Mouse (Mus musculus): Measurements from ENCODE around the gene Etv6.

The Etv6 gene

GRCm38 (mm10) chr6:134155900-134156623 lies 120.6 kb downstream of the Etv6 start:
- in situ Hi-C loops (cut with MboI; ENCODE audit: unreplicated experiment in 2 of 2): no loop called here

DNA sequence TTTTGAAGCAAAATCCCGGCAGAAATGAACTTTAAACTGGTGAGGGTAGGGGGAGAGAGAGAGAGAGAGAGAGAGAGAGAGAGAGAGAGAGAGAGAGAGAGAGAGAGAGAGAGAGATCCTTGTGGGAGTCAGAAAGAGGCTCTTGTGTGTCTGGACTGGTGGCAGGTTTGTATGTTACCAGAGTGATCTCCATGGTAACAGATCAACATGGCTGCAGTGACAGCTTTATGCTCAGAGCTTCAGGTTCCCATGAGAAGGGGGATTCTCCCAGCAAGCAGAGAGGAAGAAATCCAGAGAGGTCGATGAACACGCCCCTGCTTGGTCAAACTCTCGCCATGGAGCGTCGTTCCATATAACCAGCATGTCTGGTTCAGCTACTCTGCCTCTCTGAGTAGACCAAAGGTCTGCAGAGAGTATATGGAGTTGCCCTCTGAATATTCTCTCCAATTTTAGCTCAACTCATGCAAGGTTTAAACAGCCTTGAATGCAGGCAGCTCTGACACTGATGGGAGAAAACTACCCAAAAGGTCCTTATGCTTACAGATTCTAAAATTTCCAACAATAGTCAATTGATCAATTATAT lies 122.1 kb downstream of the Etv6 start:
- in situ Hi-C loops (cut with MboI; ENCODE audit: unreplicated experiment in 2 of 2): no loop called here

- in situ Hi-C loops (cut with MboI; ENCODE audit: unreplicated experiment in 2 of 2): no loop called here
Observed at GRCm38 (mm10) chr6:134158201-134158600, 122.7 kb downstream of the Etv6 start.

- in situ Hi-C loops (cut with MboI; ENCODE audit: unreplicated experiment in 2 of 2): no loop called here
Observed at GRCm38 (mm10) chr6:134159672-134160071, 124.2 kb downstream of the Etv6 start.

- in situ Hi-C loops (cut with MboI; ENCODE audit: unreplicated experiment in 2 of 2): no loop called here
Observed at GRCm38 (mm10) chr6:134161040-134161439, 125.5 kb downstream of the Etv6 start.

DNA sequence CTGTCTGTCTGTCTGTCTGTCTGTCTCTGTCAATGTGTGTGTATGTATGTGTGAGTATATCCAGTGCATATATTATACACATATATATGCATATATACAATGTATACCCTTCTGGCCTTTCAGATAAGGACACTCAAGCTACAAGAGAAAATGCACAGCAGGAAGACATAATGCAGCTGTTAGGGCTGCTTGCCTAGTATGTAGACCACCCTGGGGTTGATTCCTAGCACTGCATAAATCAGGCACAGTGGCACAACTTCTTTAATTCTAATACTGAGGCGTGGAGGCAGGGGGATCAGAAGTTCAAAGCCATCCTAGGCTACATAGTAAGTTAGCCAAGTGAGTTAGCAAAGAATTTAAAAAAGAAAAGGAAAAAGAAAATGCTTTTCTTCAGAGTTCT lies 127.8 kb downstream of the Etv6 start:
- in situ Hi-C loops (cut with MboI; ENCODE audit: unreplicated experiment in 2 of 2): no loop called here

DNA sequence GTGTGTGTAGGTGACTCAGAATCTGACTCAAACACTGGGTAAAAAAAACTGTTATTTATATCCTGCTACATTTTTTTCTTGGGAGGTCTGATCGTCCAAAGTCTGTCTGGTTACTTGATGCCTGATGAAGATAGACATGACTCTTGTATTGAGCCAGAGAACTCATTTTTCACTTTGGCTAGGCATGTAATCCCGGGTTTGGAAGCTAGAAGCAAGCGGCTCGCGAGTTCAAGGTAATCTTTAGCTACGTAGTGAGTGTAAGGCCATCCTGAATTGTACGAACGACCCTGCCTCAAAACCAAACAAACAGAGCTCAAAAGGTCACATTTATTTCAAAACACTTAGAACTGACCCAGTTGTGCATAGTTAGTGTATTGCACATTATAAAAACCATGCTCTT lies 128.9 kb downstream of the Etv6 start:
- in situ Hi-C loops (cut with MboI; ENCODE audit: unreplicated experiment in 2 of 2): no loop called here

DNA sequence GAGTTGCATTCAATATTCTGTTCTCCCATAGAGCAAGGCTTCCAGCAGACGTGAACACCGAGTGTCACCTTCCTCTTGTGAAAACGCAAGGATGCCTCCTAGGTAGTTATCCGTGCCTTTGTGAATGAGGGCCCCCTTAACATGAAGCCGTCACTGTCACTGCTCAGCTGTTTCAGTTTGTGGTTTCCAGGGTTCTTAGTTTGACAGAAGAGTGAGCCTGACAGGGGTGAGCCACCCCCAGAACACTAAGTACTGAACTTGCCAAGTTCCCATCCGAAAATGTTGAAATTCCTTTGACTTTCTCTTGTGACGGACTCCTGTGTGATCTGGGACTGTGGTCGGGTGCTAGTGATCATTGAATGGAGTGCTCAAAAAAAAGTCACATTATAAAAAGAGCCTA lies 129.5 kb downstream of the Etv6 start:
- in situ Hi-C loops (cut with MboI; ENCODE audit: unreplicated experiment in 2 of 2): no loop called here

GRCm38 (mm10) chr6:134167963-134168362 lies 132.5 kb downstream of the Etv6 start:
- in situ Hi-C loops (cut with MboI; ENCODE audit: unreplicated experiment in 2 of 2): no loop called here

DNA sequence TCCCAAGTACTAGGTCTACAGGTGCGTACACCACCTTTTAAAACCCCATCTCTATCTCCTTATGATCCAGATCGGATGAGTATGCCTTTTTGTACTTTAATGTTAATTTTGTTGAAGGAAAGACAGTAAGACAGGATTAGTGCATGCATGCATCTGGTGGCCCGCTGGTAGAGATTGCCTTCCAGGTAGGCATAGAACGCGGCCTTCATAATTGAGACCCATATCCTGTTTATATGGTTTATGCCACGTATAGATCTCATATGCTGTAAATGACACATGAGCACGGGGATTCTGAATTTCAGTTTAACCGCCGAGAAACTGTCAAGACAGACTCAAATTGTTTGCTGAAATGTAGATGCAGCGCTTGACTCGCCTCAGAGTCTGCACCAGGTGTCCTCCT lies 133.3 kb downstream of the Etv6 start:
- in situ Hi-C loops (cut with MboI; ENCODE audit: unreplicated experiment in 2 of 2): no loop called here

GRCm38 (mm10) chr6:134171235-134171634 lies 135.7 kb downstream of the Etv6 start:
- in situ Hi-C loops (cut with MboI; ENCODE audit: unreplicated experiment in 2 of 2): no loop called here

- in situ Hi-C loops (cut with MboI; ENCODE audit: unreplicated experiment in 2 of 2): no loop called here
Observed at GRCm38 (mm10) chr6:134171906-134172728, 136.6 kb downstream of the Etv6 start.

GRCm38 (mm10) chr6:134173439-134173838 lies 137.9 kb downstream of the Etv6 start:
- in situ Hi-C loops (cut with MboI; ENCODE audit: unreplicated experiment in 2 of 2): no loop called here

- in situ Hi-C loops (cut with MboI; ENCODE audit: unreplicated experiment in 2 of 2): no loop called here
Observed at GRCm38 (mm10) chr6:134175059-134175458, 139.6 kb downstream of the Etv6 start.

- in situ Hi-C loops (cut with MboI; ENCODE audit: unreplicated experiment in 2 of 2): no loop called here
Observed at GRCm38 (mm10) chr6:134177196-134177595, 141.7 kb downstream of the Etv6 start.

DNA sequence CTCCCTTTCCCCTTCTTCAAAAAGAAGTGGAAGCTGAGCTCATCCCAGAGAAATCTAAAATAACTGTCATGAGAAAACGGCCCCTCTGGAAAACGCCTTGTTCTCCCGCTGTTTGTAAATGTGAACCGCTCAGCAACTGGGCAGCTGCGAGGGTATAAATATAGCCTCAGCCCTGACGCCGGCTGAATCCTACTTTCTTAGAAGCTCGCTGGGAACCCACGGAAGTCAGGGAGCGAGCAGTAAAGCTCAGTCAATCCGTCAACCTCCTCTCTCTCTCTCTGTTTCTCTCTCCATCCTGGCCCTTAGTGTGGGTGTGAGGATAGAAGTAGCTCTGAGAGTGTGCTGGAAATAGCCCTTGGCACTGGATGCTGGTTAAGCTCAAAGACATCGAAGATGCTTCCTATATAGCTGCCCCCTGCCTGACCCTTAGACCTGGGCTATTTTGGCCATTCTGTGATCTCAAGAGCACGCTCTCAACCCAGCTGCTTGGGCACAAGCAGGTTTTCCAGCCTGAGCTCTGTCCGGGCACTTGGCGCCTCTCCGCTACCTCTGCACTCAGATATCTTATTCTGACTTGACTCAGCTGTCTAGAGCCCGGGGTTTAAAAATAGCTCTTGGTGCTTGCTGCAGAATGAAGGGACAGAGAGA lies 146.9 kb downstream of the Etv6 start:
- in situ Hi-C loops (cut with MboI; ENCODE audit: unreplicated experiment in 2 of 2): no loop called here

DNA sequence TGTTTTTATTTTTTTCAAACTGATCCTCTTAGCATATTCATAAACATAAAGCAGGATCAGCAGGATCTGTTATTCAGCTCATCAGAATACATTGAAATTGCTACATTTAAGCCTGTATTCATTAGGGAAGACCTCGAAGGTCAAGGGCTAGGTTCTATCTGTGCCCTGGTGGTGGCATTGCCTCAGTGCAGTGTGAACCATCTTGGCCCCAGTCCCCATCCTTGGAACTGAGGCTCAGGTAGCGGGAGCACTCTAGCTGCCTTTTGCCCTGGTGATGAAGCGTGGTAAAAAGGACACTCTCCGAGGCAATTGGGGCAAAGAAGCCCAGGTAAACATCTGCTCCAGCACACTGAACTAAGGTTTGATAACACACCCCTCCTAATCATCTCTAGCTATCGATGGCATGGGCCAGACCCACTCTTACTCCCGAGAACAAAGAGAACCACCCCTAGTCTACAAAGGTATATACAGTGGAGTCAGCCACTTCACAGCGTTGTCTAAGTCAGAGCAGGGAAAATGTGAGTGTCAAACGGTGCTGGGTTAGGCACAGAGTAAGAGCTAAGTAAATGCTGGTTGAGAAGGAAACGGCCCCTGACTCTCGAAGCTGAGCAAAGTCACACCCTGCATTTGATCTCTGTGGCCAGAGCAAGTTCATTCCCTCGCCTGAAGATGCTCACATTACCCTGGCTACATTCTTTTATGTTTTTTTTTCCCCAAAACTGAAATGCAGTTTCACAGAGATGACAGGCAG lies 148.3 kb downstream of the Etv6 start:
- in situ Hi-C loops (cut with MboI; ENCODE audit: unreplicated experiment in 2 of 2): no loop called here

DNA sequence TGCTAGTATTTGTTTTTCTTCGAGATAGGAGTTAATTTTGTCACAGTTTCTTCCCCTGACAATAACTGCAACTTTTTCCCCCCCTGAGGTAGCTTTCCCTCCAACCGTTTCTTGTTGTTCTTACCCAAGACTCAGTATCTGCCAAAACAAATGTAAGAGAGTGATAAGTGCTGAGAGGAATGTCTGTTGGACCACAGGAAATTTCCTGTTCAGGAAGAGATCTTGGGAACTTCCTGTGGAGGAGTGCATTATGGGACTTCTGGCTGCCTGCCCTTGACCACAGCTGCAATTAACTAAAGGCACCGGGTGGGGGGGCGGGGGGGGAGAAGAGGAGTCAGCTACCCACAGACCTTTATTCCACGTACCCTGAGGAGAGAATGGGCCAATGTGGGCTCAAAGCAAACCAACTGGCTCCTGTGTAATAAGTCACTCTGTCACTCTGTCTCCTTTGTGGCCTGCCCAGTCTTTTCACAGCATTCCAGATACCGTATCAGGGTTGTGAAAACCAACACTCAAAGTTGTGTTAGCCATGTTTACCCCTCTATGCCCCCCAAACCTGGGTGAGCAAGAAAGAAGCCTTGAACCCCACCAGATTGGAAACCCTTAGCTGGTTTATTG lies 150.9 kb downstream of the Etv6 start:
- in situ Hi-C loops (cut with MboI; ENCODE audit: unreplicated experiment in 2 of 2): no loop called here

DNA sequence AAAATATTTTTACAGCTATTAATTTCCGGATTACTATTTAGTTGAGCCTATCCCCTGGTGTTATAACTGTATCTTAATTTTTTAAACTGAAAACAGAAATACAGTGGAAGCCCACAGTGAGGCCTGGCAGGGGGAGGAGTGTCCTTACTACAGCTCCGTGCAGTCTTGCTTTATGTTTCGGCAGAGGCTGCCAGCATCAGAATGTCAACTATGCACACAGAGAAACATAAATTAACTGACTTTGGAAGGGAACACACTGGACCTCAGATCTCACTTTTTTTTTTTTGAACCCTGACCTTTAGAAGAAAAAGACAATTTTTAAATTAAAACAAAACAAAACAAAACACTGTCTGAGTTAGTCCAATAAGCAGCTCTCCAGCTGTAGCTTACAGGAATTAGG lies 153.2 kb downstream of the Etv6 start:
- in situ Hi-C loops (cut with MboI; ENCODE audit: unreplicated experiment in 2 of 2): no loop called here

DNA sequence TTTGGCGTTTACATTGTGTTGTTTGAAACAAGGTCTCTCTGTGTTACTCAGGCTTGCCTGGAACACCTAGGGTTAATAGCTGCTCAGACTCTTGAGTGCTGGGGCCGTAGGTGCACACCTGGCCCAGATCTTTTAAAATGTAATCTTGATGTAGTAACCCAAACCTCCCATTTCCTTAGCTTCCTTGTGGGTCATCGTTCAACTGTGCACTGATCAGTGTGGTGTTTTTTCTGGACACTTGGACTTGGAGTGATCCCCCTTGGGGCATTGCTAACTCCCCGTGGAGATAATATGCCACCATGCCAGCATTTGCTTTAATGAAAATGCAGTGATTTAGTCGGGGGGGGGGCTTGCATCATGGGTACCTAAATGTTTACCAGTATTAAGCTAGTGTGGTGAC lies 153.7 kb downstream of the Etv6 start:
- in situ Hi-C loops (cut with MboI; ENCODE audit: unreplicated experiment in 2 of 2): no loop called here
